Mouse (Mus musculus): ENCODE measurements around the gene Alg2. TPM values are rescaled to one million over a fixed set of nuclear protein-coding genes. Genes with fewer than 3 reads are reported as not detected.

The Alg2 gene
- polyA plus RNA-seq, 1 experiment from 2014 or later = 65.8 TPM

- 0 out of 2 replicates have a peak, but pooled peaks cover under 1% of the 10 kb centered on the region for H3K9me3 ChIP-seq (ENCODE audit: control insufficient read depth, low read length)
- peaks cover 64% of the 10 kb centered on the region for H3K36me3 ChIP-seq (ENCODE audit: control insufficient read depth, insufficient read depth, low read length)
- 14% methylated on average over 31 of the region's 31 CpGs for WGBS
- peak overlapping the region; percentile 95 for H3K27ac ChIP-seq (ENCODE audit: low read depth)
- peak overlapping the region; percentile 88 for H3K9ac ChIP-seq (ENCODE audit: low read length)
- H3K4me2 ChIP-seq (ENCODE audit: low read length) = peak overlapping the region; percentile 83
- peak overlapping the region; percentile 94 for H3K4me3 ChIP-seq (ENCODE audit: low read depth, low read length)
- peaks cover 14% of the 10 kb centered on the region for H3K4me1 ChIP-seq (replicated peaks; ENCODE audit: control insufficient read depth, insufficient read depth, low read length)
- DNase-seq (ENCODE audit: low spot score) (peak; percentile 53), ATAC-seq (replicated peaks; ENCODE audit: low FRiP score, low TSS enrichment, low read depth) (0 out of 2 replicates have a peak, but pooled peaks have one; percentile 2)
- no peaks in the 10 kb centered on the region for H3K27me3 ChIP-seq (replicated peaks; ENCODE audit: control insufficient read depth, insufficient read depth, low read length)
Observed at GRCm38 (mm10) chr4:47474730-47475643, 854 bp upstream of the Alg2 start.

DNA sequence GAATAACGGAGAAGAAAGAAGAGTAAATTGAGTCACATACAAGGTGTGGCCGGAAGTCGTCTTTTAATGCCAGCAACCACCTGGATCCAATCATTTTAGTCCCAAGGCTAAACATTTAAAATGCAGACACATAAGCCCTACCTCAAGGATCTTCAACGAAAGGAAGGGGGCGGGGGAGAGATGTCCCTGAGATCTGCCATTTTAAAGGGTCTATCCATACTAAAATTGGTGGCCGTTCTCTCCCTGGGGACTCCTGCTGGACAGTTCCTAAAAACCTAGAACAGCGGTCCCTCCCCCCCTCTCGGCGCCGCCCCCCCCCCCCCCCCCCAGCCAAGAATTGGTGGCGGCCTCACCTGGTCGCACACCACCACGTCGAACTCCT is 556 bp downstream of the Alg2 start:
- 2% methylated on average over 7 of the region's 14 CpGs for WGBS
- ATAC-seq (replicated peaks; ENCODE audit: low FRiP score, low TSS enrichment, low read depth) (no peak), DNase-seq (ENCODE audit: low spot score) (no peak)
- 0 out of 2 replicates have a peak, but pooled peaks cover 7% of the 10 kb centered on the region for H3K9me3 ChIP-seq (ENCODE audit: control insufficient read depth, low read length)
- peak overlapping the region; percentile 95 for H3K27ac ChIP-seq (ENCODE audit: low read depth)
- H3K4me1 ChIP-seq (replicated peaks; ENCODE audit: control insufficient read depth, insufficient read depth, low read length) = peaks cover 14% of the 10 kb centered on the region
- H3K36me3 ChIP-seq (ENCODE audit: control insufficient read depth, insufficient read depth, low read length) = peaks cover 66% of the 10 kb centered on the region
- H3K27me3 ChIP-seq (replicated peaks; ENCODE audit: control insufficient read depth, insufficient read depth, low read length) = no peaks in the 10 kb centered on the region
- H3K4me3 ChIP-seq (ENCODE audit: low read depth, low read length) = peak overlapping the region; percentile 94
- H3K9ac ChIP-seq (ENCODE audit: low read length) = peak overlapping the region; percentile 88
- peak overlapping the region; percentile 83 for H3K4me2 ChIP-seq (ENCODE audit: low read length)

DNA sequence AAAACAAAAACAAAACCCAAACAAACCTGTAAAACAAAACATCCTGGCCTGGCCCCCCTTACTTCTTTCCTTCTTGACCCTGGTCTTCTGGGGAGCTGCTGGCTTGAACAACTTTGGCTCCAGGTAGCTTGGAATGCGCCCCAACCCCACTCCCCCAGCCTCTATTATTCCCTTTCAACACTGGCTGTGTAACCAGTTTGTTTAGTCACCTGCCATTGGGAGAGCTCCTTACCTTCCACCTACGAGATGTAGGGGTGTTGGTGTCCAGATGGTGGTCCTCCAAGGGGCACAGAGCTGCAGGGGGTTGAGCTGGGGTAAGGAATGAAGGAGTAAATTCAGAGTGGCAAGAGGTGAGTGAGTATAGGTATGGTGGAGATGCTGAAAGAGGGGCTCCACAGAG is 6.9 kb downstream of the Alg2 start:
- no peak overlapping the region for H3K9ac ChIP-seq (ENCODE audit: low read length)
- peaks cover 50% of the 10 kb centered on the region for H3K36me3 ChIP-seq (ENCODE audit: control insufficient read depth, insufficient read depth, low read length)
- no peak for ATAC-seq (replicated peaks; ENCODE audit: low FRiP score, low TSS enrichment, low read depth)
- H3K4me2 ChIP-seq (ENCODE audit: low read length) = no peak overlapping the region
- no peaks in the 10 kb centered on the region for H3K27me3 ChIP-seq (replicated peaks; ENCODE audit: control insufficient read depth, insufficient read depth, low read length)
- H3K4me1 ChIP-seq (replicated peaks; ENCODE audit: control insufficient read depth, insufficient read depth, low read length) = no peaks in the 10 kb centered on the region
- DNase-seq (ENCODE audit: low spot score) = peak; percentile 35
- H3K27ac ChIP-seq (ENCODE audit: low read depth) = no peak overlapping the region
- 0 out of 2 replicates have a peak, but pooled peaks cover 12% of the 10 kb centered on the region for H3K9me3 ChIP-seq (ENCODE audit: control insufficient read depth, low read length)
- H3K4me3 ChIP-seq (ENCODE audit: low read depth, low read length) = no peak overlapping the region
- WGBS = 84% methylated on average over 2 of the region's 2 CpGs

GRCm38 (mm10) chr4:47449586-47450522 is 24.3 kb downstream of the Alg2 start:
- Histone ChIP-seq H3K4me2 (ENCODE audit: low read length) (no peak overlapping the region), H3K27ac (ENCODE audit: low read depth) (no peak overlapping the region), H3K9me3 (ENCODE audit: control insufficient read depth, low read length) (no peaks in the 10 kb centered on the region), H3K27me3 (replicated peaks; ENCODE audit: control insufficient read depth, insufficient read depth, low read length) (no peaks in the 10 kb centered on the region), H3K4me1 (replicated peaks; ENCODE audit: control insufficient read depth, insufficient read depth, low read length) (no peaks in the 10 kb centered on the region), H3K9ac (ENCODE audit: low read length) (no peak overlapping the region), H3K36me3 (ENCODE audit: control insufficient read depth, insufficient read depth, low read length) (no peaks in the 10 kb centered on the region), H3K4me3 (ENCODE audit: low read depth, low read length) (no peak overlapping the region)
- 33% methylated on average over 18 of the region's 18 CpGs for WGBS
- ATAC-seq (replicated peaks; ENCODE audit: low FRiP score, low TSS enrichment, low read depth) (no peak), DNase-seq (ENCODE audit: low spot score) (peak; percentile 31)

- DNase-seq (ENCODE audit: low spot score) (peak; percentile 43), ATAC-seq (replicated peaks; ENCODE audit: low FRiP score, low TSS enrichment, low read depth) (no peak)
- no peaks in the 10 kb centered on the region for H3K4me1 ChIP-seq (replicated peaks; ENCODE audit: control insufficient read depth, insufficient read depth, low read length)
- no peak overlapping the region for H3K4me3 ChIP-seq (ENCODE audit: low read depth, low read length)
- H3K36me3 ChIP-seq (ENCODE audit: control insufficient read depth, insufficient read depth, low read length) = no peaks in the 10 kb centered on the region
- no peaks in the 10 kb centered on the region for H3K9me3 ChIP-seq (ENCODE audit: control insufficient read depth, low read length)
- no peak overlapping the region for H3K4me2 ChIP-seq (ENCODE audit: low read length)
- no peaks in the 10 kb centered on the region for H3K27me3 ChIP-seq (replicated peaks; ENCODE audit: control insufficient read depth, insufficient read depth, low read length)
- no peak overlapping the region for H3K27ac ChIP-seq (ENCODE audit: low read depth)
- no peak overlapping the region for H3K9ac ChIP-seq (ENCODE audit: low read length)
- 52% methylated on average over 5 of the region's 5 CpGs for WGBS
Observed at GRCm38 (mm10) chr4:47449116-47449515, 25.0 kb downstream of the Alg2 start.

DNA sequence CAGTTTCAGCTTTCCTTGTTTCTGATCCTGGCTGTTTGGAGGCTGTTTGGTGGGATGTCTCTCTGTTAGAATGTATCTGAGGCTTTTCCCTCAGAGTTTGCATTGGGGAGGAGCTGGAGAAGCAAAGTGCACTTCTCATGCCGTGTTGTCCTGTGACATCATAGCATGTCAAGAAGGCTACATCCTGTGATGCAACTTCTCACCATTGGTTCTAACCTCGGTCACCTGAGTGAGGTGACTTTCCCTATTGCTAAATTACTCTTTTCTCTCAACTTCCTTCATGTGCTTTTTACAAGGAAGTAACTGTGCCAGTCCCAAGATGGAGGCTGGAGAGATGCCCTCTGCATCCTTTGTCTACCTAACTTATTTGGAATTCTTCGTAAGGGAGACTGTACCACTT is 25.6 kb downstream of the Alg2 start:
- 86% methylated on average over 3 of the region's 3 CpGs for WGBS

GRCm38 (mm10) chr4:47440951-47441350 is 33.2 kb downstream of the Alg2 start:
- no peak overlapping the region for H3K4me2 ChIP-seq (ENCODE audit: low read length)
- 85% methylated on average over 11 of the region's 11 CpGs for WGBS
- H3K36me3 ChIP-seq (ENCODE audit: control insufficient read depth, insufficient read depth, low read length) = no peaks in the 10 kb centered on the region
- H3K27ac ChIP-seq (ENCODE audit: low read depth) = no peak overlapping the region
- no peak overlapping the region for H3K4me3 ChIP-seq (ENCODE audit: low read depth, low read length)
- DNase-seq (ENCODE audit: low spot score) (peak; percentile 31), ATAC-seq (replicated peaks; ENCODE audit: low FRiP score, low TSS enrichment, low read depth) (no peak)
- H3K4me1 ChIP-seq (replicated peaks; ENCODE audit: control insufficient read depth, insufficient read depth, low read length) = peaks cover 10% of the 10 kb centered on the region
- H3K9ac ChIP-seq (ENCODE audit: low read length) = no peak overlapping the region
- no peaks in the 10 kb centered on the region for H3K9me3 ChIP-seq (ENCODE audit: control insufficient read depth, low read length)
- H3K27me3 ChIP-seq (replicated peaks; ENCODE audit: control insufficient read depth, insufficient read depth, low read length) = no peaks in the 10 kb centered on the region

More for the DNA sequence above, 25.6 kb downstream of the Alg2 start:
- H3K36me3 ChIP-seq (ENCODE audit: control insufficient read depth, insufficient read depth, low read length) = no peaks in the 10 kb centered on the region
- no peak overlapping the region for H3K4me3 ChIP-seq (ENCODE audit: low read depth, low read length)
- ATAC-seq (replicated peaks; ENCODE audit: low FRiP score, low TSS enrichment, low read depth) = no peak
- H3K27me3 ChIP-seq (replicated peaks; ENCODE audit: control insufficient read depth, insufficient read depth, low read length) = no peaks in the 10 kb centered on the region
- H3K4me2 ChIP-seq (ENCODE audit: low read length) = no peak overlapping the region
- no peak overlapping the region for H3K27ac ChIP-seq (ENCODE audit: low read depth)
- DNase-seq (ENCODE audit: low spot score) = peak; percentile 38
- no peak overlapping the region for H3K9ac ChIP-seq (ENCODE audit: low read length)
- no peaks in the 10 kb centered on the region for H3K4me1 ChIP-seq (replicated peaks; ENCODE audit: control insufficient read depth, insufficient read depth, low read length)
- no peaks in the 10 kb centered on the region for H3K9me3 ChIP-seq (ENCODE audit: control insufficient read depth, low read length)

GRCm38 (mm10) chr4:47438956-47439355 is 35.2 kb downstream of the Alg2 start:
- Histone ChIP-seq H3K27ac (ENCODE audit: low read depth) (no peak overlapping the region), H3K9ac (ENCODE audit: low read length) (no peak overlapping the region), H3K27me3 (replicated peaks; ENCODE audit: control insufficient read depth, insufficient read depth, low read length) (no peaks in the 10 kb centered on the region), H3K4me1 (replicated peaks; ENCODE audit: control insufficient read depth, insufficient read depth, low read length) (peaks cover 15% of the 10 kb centered on the region), H3K4me3 (ENCODE audit: low read depth, low read length) (no peak overlapping the region), H3K9me3 (ENCODE audit: control insufficient read depth, low read length) (no peaks in the 10 kb centered on the region), H3K36me3 (ENCODE audit: control insufficient read depth, insufficient read depth, low read length) (no peaks in the 10 kb centered on the region), H3K4me2 (ENCODE audit: low read length) (no peak overlapping the region)
- ATAC-seq (replicated peaks; ENCODE audit: low FRiP score, low TSS enrichment, low read depth) (no peak), DNase-seq (ENCODE audit: low spot score) (no peak)
- WGBS = 79% methylated on average over 6 of the region's 6 CpGs
